Mouse (Mus musculus): ENCODE data around the gene Creb3l1.

GRCm38 (mm10) chr2:92055831-92056236 is 31.5 kb upstream of the Creb3l1 start:
- TF ChIP-seq CTCF (IDR thresholded peaks at IDR 0.05), result peak; percentile 78
- TF ChIP-seq EP300 (IDR thresholded peaks at IDR 0.05; ENCODE audit: insufficient read depth, low read depth, low read length), result no peak

Data from heart, adult 2 months (tissue).